Mouse (Mus musculus): ENCODE measurements around the gene Serpina16.

DNA sequence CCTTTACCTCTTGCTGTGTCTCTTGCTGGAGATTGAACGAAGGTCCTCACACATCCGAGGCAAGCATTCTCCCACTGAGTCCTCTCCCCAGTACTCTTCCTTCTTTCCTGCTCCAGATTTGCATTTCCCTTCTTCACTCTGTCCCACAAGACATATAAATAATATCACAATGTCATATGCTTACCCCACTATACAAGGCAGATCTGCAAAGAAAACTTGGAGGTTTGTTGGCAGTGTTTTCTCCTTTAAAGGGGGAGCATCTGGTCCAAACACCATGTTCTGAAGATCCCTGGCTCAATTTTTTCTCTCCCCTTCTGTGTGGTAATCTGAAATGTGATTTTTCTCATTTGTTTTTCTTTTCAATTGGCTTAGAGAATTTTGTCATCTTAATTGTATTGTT, 41.5 kb downstream of the Serpina16 start:
- TF ChIP-seq POLR2A (IDR thresholded peaks at IDR 0.05; ENCODE audit: borderline replicate concordance, insufficient read depth, low read length) (no peak), CTCF (IDR thresholded peaks at IDR 0.05; ENCODE audit: borderline replicate concordance, insufficient read depth, low read depth, low read length) (no peak)

All from cerebellum, adult 2 months (tissue).